Mouse (Mus musculus) granulocyte monocyte progenitor cell, adult 5-6 weeks (primary cell): ENCODE measurements at regions not wholly inside any gene's neighbourhood (a gene's known extent, or its start where the extent isn't known, plus 50 kb on each side); places are given as distances from the start of the nearest gene placed in this dataset.
A peak's percentile ranks its signal among the peaks of the same experiment; 100 is the strongest.

Experiments used
- ATAC-seq: replicated peaks from 2 replicates; pipeline ENCODE4 v1.8.0; 2016; ENCODE audit warnings: mild to moderate bottlenecking, moderate TSS enrichment, inconsistent platforms; ENCODE audit not compliant: poor library complexity, severe bottlenecking

- no peak for ATAC-seq
These were observed 155.5 kb upstream of the Marcks start for GRCm38 (mm10) chr10:37294231-37294630.

GRCm38 (mm10) chr10:37293292-37293691 lies 154.6 kb upstream of the Marcks start:
- ATAC-seq: no peak

DNA sequence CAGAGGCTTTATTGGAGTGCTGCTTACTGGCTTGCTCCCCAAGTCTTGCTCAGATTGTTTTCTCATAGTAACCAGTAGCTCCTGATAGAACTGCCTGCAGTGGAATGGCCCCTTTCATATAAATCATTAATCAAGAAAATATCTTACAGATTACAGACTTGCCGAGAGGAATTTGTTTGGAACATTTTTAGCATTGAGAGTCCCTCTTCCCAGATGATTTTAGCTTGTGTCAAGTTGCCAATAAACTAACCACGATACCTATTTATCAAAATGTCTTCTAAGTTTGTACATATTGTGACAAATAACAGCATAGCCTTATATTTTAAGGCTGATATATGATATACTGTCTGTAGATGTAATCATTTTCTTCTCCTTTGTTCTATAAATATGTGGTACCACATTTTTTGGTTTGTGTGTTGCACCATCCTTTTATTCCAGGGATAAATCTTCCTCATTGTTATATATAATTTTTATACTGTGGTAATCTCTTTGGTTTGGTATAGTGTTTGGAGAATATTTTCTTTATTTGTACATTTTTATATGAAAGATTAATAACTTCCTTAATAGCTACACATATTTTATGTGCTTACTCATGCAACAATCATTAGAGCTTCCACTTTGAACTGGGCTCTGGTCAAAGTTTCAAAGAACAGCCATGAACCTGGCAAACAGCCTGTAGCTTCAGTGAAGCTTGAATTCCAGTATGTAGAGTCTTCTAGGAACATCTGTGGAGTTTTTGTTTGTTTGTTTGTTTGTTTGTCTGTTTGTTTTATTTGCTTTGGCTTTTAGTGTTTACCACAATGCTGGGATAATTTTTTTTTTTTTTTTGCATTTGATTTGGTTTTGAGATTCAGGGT lies 153.1 kb upstream of the Marcks start:
- no peak for ATAC-seq

- peak; percentile 72 for ATAC-seq
These were observed 151.4 kb upstream of the Marcks start for GRCm38 (mm10) chr10:37289964-37290704.

DNA sequence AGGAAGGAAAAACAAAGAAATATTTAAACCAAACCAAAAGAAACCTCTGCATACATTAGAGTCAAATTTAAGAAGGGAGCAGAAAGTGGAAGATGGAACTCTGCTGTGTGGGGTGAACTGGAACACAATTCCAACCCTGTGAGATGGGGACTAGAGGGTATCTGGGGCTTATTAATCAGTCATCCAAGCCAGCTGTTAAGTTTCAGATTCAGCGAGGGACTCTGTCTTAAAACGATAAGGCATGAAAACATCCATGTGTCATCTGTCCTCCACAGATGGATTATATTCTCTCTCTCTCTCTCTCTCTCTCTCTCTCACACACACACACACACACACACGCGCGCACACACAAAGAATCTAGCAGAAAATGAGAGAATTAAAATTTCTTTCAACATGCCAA lies 147.6 kb upstream of the Marcks start:
- ATAC-seq: no peak

DNA sequence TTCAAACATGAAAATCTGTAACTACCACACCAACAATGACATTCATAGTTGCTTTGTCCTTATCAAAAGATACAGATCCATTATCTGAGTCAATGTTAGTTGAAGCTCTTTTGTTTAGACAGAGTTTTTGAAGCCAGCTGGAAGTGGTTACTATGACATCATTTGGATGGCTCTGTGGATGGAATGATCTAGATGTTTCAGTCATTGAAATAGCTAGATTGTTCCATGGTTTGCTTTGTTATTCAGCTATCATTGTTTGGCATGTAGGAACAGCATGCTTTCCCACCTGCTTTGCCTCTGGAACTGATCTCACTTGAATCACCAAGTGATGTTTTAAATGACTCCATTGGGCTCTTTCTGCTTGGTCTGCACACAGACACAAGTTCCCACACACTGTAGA lies 144.2 kb upstream of the Marcks start:
- no peak for ATAC-seq

GRCm38 (mm10) chr10:37280823-37281222 lies 142.1 kb upstream of the Marcks start:
- ATAC-seq: no peak

DNA sequence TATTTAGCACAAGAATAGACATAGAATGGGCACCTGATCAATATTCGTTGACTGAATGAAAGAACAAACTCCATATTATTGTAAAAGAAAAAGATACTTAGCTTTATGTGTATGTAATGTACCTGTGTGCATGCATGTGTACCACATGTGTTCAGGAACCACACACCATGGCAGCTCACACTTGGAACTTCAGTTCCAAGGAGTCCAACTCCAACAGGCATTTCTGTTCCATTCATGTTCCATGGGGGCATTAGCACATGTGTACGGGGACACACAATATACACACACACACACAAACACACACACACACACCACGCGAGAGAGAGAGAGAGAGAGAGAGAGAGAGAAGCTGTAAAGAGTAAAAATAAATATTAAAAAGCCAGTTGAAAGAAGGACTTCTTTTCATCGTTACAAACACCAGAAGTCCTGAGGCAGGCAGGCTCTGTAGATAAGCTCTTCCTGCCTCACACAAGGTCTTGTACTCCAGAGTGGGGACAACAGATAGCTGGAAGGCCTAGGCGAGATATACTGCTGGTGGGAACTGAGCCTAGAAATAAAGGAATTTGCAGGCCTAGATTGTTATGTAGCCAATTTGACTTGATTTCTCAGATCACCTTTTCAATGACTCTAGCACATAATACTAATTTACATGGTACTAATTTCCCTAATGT lies 141.6 kb upstream of the Marcks start:
- ATAC-seq: no peak

DNA sequence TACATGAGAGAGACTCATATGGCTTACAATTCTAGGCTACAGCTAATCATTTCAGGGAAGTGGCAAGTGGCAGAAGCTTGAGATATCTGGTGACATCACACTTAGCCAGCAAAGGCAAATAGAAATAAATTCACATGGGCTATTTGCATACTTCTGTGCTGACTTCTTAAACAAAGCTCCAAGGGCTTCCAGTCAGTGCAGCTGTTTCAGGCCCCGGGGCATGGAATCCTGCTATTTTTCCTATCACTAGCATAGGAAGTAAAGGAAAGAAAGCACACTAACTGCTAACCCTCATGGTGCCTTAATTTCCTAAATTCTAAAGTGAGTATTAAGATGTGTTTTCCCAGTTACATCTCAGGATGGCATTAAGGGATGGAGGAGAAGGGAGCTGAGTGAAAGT lies 140.6 kb upstream of the Marcks start:
- ATAC-seq: no peak

- no peak for ATAC-seq
These were observed 137.1 kb upstream of the Marcks start for GRCm38 (mm10) chr10:37275857-37276256.

DNA sequence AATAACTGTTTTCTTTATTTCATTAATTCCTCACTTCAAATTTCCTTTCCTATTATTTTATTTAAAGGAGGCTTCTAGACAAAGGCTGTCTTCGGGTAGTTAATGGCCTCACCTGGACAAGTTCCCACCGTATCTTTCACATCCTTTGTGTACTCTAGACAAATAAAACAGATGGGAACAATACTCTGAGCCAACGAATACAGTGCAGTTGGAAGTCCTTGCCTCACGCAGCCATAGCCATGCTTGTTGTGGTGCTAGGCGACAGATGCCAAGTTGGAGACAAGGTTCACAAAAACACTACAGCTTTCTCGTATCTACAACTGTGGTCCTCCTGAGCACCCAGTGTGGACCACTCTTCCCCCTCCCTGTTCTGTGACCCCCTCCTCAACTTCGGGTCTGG lies 136.6 kb upstream of the Marcks start:
- no peak for ATAC-seq

GRCm38 (mm10) chr10:37271967-37272366 lies 133.2 kb upstream of the Marcks start:
- ATAC-seq: no peak

- ATAC-seq: no peak
These were observed 131.7 kb upstream of the Marcks start for GRCm38 (mm10) chr10:37270236-37271000.

DNA sequence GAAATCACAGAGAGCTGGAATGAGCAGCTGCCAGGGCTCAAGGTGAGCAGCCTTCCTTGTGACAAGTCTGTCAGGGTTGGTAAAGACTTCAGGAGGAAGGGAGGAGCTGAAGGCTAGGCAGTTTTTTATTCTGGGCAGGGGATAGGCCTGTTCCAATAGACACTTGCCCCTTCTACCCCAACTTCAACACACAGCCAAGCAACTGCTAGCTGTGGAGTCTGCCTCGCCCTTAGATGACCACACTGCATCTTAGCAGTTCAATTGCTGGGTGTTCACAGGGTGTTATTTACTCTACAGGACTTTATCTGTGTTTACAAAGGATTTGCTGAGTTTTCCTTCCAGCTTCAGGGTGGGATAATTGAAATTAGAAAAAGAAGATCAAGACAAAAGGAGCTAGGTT lies 128.2 kb upstream of the Marcks start:
- ATAC-seq: no peak

GRCm38 (mm10) chr10:37260791-37261488 lies 122.2 kb upstream of the Marcks start:
- peak; percentile 97 for ATAC-seq

GRCm38 (mm10) chr10:37259186-37259585 lies 120.5 kb upstream of the Marcks start:
- ATAC-seq: no peak

- peak; percentile 68 for ATAC-seq
These were observed 118.8 kb upstream of the Marcks start for GRCm38 (mm10) chr10:37257544-37257943.

DNA sequence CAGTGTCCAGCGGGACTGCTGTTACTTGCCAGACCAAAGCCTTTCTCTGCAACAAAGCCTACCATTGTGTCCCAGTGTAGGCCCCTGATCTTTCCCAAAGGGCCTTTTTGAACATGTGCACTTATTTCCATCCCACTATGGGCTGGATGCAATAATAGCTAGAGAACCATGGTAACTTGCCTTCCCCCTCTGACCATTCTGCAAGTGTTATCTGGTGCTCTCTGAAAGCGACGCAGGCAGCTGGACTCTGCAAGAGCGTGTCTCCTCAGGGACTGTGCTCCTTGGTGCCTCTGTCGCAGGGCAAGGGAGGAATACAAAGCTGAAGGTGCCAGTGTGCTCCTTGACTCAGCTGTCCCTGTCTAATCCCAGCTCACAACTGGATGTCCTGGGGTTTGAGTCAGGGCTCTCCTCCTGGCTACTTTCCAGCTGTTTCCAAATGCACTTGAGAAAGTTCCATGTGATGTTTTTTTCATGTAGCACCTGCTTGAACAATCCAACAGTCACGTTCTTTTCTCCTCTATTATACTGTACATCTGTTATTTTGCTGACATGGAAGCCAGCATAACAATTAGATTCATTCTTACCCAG lies 112.3 kb upstream of the Marcks start:
- no peak for ATAC-seq

GRCm38 (mm10) chr10:37250157-37250556 lies 111.4 kb upstream of the Marcks start:
- ATAC-seq: no peak
